Mouse (Mus musculus): ENCODE measurements at regions not wholly inside any gene's neighbourhood (a gene's known extent, or its start where the extent isn't known, plus 50 kb on each side); places are given as distances from the start of the nearest gene placed in this dataset.

GRCm38 (mm10) chr7:73147251-73147650 is 228.1 kb upstream of the Rgma start:
- TF ChIP-seq CTCF (IDR thresholded peaks at IDR 0.05; ENCODE audit: borderline replicate concordance, extremely low read depth, insufficient read depth, insufficient read length) = no peak
- no peak for TF ChIP-seq POLR2A (IDR thresholded peaks at IDR 0.05; ENCODE audit: borderline replicate concordance, extremely low read depth, insufficient read depth, insufficient read length, poor library complexity, severe bottlenecking)
- DNase-seq (ENCODE audit: low read depth) = no peak

- no peak for DNase-seq (ENCODE audit: low read depth)
- TF ChIP-seq POLR2A (IDR thresholded peaks at IDR 0.05; ENCODE audit: borderline replicate concordance, extremely low read depth, insufficient read depth, insufficient read length, poor library complexity, severe bottlenecking) (no peak), CTCF (IDR thresholded peaks at IDR 0.05; ENCODE audit: borderline replicate concordance, extremely low read depth, insufficient read depth, insufficient read length) (no peak)
Measured at GRCm38 (mm10) chr7:73150436-73150835, 224.9 kb upstream of the Rgma start.

DNA sequence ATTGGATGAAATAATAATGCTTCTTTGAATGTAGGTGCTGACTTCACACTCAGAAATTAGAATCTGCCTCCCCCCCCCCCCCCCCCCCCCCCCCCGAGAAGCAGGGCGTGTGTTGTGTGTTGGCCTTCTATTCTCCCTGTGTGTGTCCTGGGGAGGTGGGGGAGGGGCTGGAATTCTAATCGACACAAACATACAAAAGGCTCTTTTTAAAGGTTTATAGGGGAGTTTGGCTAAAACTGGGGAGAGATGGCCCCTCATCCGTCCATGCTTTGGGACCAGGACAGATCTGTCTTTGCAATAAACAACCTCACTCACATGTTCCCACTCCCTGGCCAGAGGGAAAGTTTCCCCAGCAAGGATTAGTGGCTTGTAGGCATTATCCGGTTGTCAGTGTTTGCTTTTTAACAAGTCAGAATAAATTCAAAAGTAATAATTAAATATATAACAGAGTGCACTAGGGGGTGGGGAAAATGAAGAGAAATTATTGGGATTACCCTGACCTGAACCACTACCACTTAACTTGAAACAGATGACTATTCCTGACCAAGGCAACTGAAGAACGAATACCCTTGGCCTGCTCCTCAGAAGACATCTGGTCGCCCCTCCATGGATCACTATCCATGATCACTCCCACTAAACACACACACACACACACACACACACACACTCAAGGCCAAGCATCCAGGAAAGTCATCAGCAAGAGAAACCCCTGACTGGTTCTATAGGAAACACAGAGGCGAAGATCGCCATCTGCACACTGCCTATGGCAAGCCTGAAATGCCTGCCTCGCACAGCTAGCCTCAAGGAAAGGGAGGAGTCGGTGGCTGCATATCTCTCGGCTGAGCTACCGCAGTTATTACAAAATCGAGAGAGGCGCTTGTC is 223.5 kb upstream of the Rgma start:
- TF ChIP-seq POLR2A (IDR thresholded peaks at IDR 0.05; ENCODE audit: borderline replicate concordance, extremely low read depth, insufficient read depth, insufficient read length, poor library complexity, severe bottlenecking) = no peak
- peak; percentile 76 for DNase-seq (ENCODE audit: low read depth)

- TF ChIP-seq POLR2A (IDR thresholded peaks at IDR 0.05; ENCODE audit: borderline replicate concordance, extremely low read depth, insufficient read depth, insufficient read length, poor library complexity, severe bottlenecking) (no peak), CTCF (IDR thresholded peaks at IDR 0.05; ENCODE audit: borderline replicate concordance, extremely low read depth, insufficient read depth, insufficient read length) (no peak)
- no peak for DNase-seq (ENCODE audit: low read depth)
Measured at GRCm38 (mm10) chr7:73153668-73154067, 221.6 kb upstream of the Rgma start.

DNA sequence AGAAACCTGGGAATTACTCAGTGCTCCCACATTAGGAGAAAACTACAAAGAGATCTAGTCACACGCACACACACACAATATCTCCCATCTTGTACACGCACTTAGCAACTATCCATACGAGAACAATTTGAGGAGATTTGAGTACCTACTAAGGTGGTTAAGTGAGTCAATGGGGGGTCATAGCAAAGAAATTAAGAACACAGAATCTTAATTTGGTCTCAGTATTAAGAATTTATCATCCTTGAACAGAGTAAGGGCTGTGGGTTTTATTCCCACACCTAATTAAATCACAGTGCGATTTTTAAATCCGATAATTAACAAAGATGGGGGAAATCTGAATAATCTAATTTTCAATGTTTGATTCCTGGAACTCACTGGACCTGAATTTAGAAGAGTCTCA is 216.5 kb upstream of the Rgma start:
- DNase-seq (ENCODE audit: low read depth) = no peak
- TF ChIP-seq POLR2A (IDR thresholded peaks at IDR 0.05; ENCODE audit: borderline replicate concordance, extremely low read depth, insufficient read depth, insufficient read length, poor library complexity, severe bottlenecking) (no peak), CTCF (IDR thresholded peaks at IDR 0.05; ENCODE audit: borderline replicate concordance, extremely low read depth, insufficient read depth, insufficient read length) (no peak)

DNA sequence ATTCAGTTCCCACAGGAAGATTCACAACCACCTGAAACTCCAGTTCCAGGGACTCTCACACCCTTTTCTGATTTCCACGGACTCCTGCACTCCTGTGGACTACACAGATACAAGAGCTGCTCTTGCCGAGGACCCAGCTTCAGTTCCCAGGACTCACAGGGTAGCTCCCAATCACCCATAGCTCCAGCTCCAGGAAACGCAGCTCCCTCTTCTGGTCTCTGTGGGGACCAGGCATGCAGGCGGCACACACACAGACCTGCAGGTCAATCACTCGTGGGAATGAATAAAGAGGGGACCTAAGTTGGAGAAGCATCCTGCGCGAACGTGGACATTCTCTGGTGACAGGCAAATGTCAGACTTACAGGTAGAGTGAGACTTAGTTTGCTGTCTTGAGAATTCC is 214.3 kb upstream of the Rgma start:
- TF ChIP-seq CTCF (IDR thresholded peaks at IDR 0.05; ENCODE audit: borderline replicate concordance, extremely low read depth, insufficient read depth, insufficient read length) (peak; percentile 10; the same call in 1 of the 2 replicates), POLR2A (IDR thresholded peaks at IDR 0.05; ENCODE audit: borderline replicate concordance, extremely low read depth, insufficient read depth, insufficient read length, poor library complexity, severe bottlenecking) (no peak)
- no peak for DNase-seq (ENCODE audit: low read depth)

GRCm38 (mm10) chr7:73163687-73164086 is 211.6 kb upstream of the Rgma start:
- no peak for TF ChIP-seq CTCF (IDR thresholded peaks at IDR 0.05; ENCODE audit: borderline replicate concordance, extremely low read depth, insufficient read depth, insufficient read length)
- no peak for TF ChIP-seq POLR2A (IDR thresholded peaks at IDR 0.05; ENCODE audit: borderline replicate concordance, extremely low read depth, insufficient read depth, insufficient read length, poor library complexity, severe bottlenecking)
- peak; percentile 51 for DNase-seq (ENCODE audit: low read depth)

DNA sequence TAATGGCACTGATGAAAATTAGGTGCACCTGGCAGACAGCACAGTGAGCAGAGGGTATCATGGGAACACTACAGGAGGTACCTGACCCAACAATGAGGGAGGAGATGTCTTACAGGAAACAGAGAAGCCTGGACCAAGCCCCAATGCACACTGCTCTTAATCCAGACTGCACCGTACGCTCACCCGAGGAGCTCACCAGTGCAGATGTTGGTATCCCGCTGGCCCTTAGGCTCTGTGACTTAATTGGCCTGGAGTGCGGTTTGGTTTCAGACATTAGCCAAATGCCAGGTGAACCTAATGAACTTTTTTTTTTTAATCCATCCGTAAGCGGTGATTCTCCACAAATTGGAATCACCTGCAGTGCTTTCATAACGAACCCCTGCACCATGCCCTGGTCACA is 209.8 kb upstream of the Rgma start:
- TF ChIP-seq CTCF (IDR thresholded peaks at IDR 0.05; ENCODE audit: borderline replicate concordance, extremely low read depth, insufficient read depth, insufficient read length) (no peak), POLR2A (IDR thresholded peaks at IDR 0.05; ENCODE audit: borderline replicate concordance, extremely low read depth, insufficient read depth, insufficient read length, poor library complexity, severe bottlenecking) (no peak)
- DNase-seq (ENCODE audit: low read depth) = no peak

DNA sequence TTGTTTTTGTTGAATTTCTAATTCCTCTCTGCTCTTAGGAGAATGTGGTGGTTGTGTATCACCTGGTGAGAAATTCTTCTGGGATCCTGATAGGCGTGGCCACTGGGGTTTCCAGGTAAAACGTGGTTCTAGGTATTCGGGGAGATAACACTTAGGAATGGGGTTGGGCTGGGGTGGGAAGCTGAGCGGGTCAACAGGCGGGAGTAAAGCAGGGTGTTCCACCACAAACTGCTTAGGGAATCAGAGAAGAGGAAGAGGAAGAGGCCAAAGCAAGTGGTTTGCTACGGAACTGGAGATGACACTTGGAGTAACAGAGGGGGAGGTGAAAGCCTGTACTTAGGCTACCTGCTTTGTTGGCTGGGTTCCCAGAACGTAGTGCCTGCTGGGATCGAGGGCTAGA is 205.9 kb upstream of the Rgma start:
- TF ChIP-seq CTCF (IDR thresholded peaks at IDR 0.05; ENCODE audit: borderline replicate concordance, extremely low read depth, insufficient read depth, insufficient read length) = no peak
- TF ChIP-seq POLR2A (IDR thresholded peaks at IDR 0.05; ENCODE audit: borderline replicate concordance, extremely low read depth, insufficient read depth, insufficient read length, poor library complexity, severe bottlenecking) = no peak

GRCm38 (mm10) chr7:73172615-73173014 is 202.7 kb upstream of the Rgma start:
- TF ChIP-seq POLR2A (IDR thresholded peaks at IDR 0.05; ENCODE audit: borderline replicate concordance, extremely low read depth, insufficient read depth, insufficient read length, poor library complexity, severe bottlenecking) = no peak
- TF ChIP-seq CTCF (IDR thresholded peaks at IDR 0.05; ENCODE audit: borderline replicate concordance, extremely low read depth, insufficient read depth, insufficient read length) = no peak
- DNase-seq (ENCODE audit: low read depth) = no peak

More for the DNA sequence above, 205.9 kb upstream of the Rgma start:
- DNase-seq (ENCODE audit: low read depth) = no peak

GRCm38 (mm10) chr7:73183761-73184160 is 191.5 kb upstream of the Rgma start:
- DNase-seq (ENCODE audit: low read depth) = peak; percentile 61
- no peak for TF ChIP-seq POLR2A (IDR thresholded peaks at IDR 0.05; ENCODE audit: borderline replicate concordance, extremely low read depth, insufficient read depth, insufficient read length, poor library complexity, severe bottlenecking)
- TF ChIP-seq CTCF (IDR thresholded peaks at IDR 0.05; ENCODE audit: borderline replicate concordance, extremely low read depth, insufficient read depth, insufficient read length) = no peak

Data from brain, embryonic 14.5 days (tissue).